Mouse (Mus musculus) small intestine, adult 2 months (tissue): ENCODE results near the gene Gdpd2. TPM values are rescaled to one million over a fixed set of nuclear protein-coding genes. Genes with fewer than 3 reads are reported as not detected.

Source experiments
- H3K27ac ChIP-seq: fragments of 200-500 bp; 2 replicates; pipeline ENCODE4 v1.5.1; 2012; ENCODE audit warnings: low read depth, low read length, control low read depth, inconsistent platforms; ENCODE audit not compliant: insufficient read depth
- H3K27me3 ChIP-seq: fragments of 200-500 bp; 2 replicates; pipeline ENCODE4 v1.6.1; 2012; ENCODE audit warnings: mild to moderate bottlenecking, moderate library complexity, low read length, inconsistent platforms; ENCODE audit not compliant: control insufficient read depth, insufficient read depth
- H3K36me3 ChIP-seq: fragments of 200-500 bp; 2 replicates; pipeline ENCODE4 v1.6.1; 2012; ENCODE audit warnings: mild to moderate bottlenecking, low read length, control low read depth, inconsistent platforms; ENCODE audit not compliant: control insufficient read depth, insufficient read depth
- H3K4me1 ChIP-seq: fragments of 200-500 bp; 2 replicates; pipeline ENCODE4 v1.6.1; 2012; ENCODE audit warnings: low read length, inconsistent platforms, mixed read lengths; ENCODE audit not compliant: control insufficient read depth, insufficient read depth, insufficient read length
- H3K4me3 ChIP-seq: fragments of 200-500 bp; 2 replicates; pipeline ENCODE4 v1.5.1; 2012; ENCODE audit warnings: low read depth, mild to moderate bottlenecking, control low read depth, inconsistent platforms, low read length, moderate library complexity
- CTCF ChIP-seq: fragments of 200-500 bp; IDR thresholded peaks from 2 replicates; pipeline ENCODE4 v1.5.1; 2012; ENCODE audit warnings: low read depth, mild to moderate bottlenecking, control low read depth, inconsistent platforms, low read length, moderate library complexity, mixed read lengths; ENCODE audit not compliant: insufficient replicate concordance, insufficient read length; ENCODE audit errors: extremely low read depth
- POLR2A ChIP-seq: fragments of 200-500 bp; IDR thresholded peaks from 2 replicates; pipeline ENCODE4 v1.6.1; 2012; ENCODE audit warnings: low read depth, mild to moderate bottlenecking, control low read depth, inconsistent platforms, low read length, moderate library complexity
- WGBS: fragments of 180-500 bp; shearing (Covaris S2); methylation state at CpG from one replicate; pipeline ENCODE4 v1.1.7; 2018; 5-methylcytosine and 5-hydroxymethylcytosine counted together
- polyA plus RNA-seq: library from polyadenylated mRNA; depleted of rRNA; stranded (reverse); fragments of >200 nt; gene quantifications from 2 replicates; pipeline ENCODE4 v1.2.3, GENCODE M21; 2012

The Gdpd2 gene
- polyA plus RNA-seq, 1 experiment: 61.2 TPM

DNA sequence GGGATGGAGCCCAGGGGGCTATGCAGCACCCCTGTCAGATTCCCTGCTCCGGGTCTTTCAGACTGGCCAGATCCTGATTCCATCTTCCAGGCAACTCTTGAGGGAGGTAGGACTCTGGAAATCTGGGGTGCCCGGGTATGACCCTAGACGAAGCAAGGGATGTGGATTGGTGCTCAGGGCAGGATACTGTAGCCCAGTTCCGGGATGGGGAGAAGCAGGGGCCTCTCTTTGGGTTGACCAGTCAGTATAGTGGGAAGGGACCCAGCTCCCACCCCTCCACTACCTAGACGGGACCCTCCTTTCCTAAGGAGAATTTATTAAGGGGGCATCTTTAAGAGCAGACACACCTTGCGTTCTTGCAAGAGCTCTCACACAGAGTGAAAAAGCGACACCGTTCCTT is 593 bp downstream of the Gdpd2 start:
- Histone ChIP-seq H3K27me3 (no peaks in the 10 kb centered on the region), H3K36me3 (peaks cover 6% of the 10 kb centered on the region), H3K27ac (peak overlapping the region; percentile 75), H3K4me3 (peak overlapping the region; percentile 67), H3K4me1 (peaks cover 7% of the 10 kb centered on the region)
- 37% methylated on average over 8 of the region's 8 CpGs for WGBS
- no peak for TF ChIP-seq CTCF

- Histone ChIP-seq H3K4me1 (peaks cover 7% of the 10 kb centered on the region), H3K27ac (peak overlapping the region; percentile 63; the same call in 1 of the 2 replicates), H3K36me3 (peaks cover 1% of the 10 kb centered on the region; the same call in 1 of the 2 replicates), H3K4me3 (no peak overlapping the region), H3K27me3 (no peaks in the 10 kb centered on the region)
- WGBS: 50% methylated on average over 7 of the region's 7 CpGs
- no peak for TF ChIP-seq POLR2A
- no peak for TF ChIP-seq CTCF
These were observed 4.7 kb downstream of the Gdpd2 start for GRCm38 (mm10) chrX:100734359-100734758.

DNA sequence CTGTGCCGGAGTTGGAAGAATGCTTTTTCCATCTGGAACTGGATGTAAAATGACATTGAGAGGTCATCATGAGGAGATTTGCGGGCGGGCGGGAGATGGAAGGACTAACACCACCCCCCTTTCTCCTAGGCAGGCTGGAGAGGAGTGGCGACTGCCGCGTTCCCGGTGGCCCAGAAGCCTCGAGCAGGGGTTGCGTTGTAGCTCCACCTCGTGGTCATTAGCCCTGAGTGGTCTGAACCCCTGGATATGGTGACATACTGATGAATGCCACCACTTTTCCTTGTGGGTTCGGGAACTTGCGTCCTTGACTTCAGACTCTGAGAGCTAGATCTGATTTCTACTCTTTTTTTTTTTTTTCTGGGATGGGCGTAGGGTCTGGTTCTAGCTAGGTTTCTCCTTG is 9.2 kb downstream of the Gdpd2 start:
- no peaks in the 10 kb centered on the region for H3K36me3 ChIP-seq
- TF ChIP-seq CTCF: peak; percentile 51; the same call in 1 of the 2 replicates
- TF ChIP-seq POLR2A: no peak
- peaks cover 5% of the 10 kb centered on the region; the same call in 1 of the 2 replicates for H3K4me1 ChIP-seq
- WGBS: 15% methylated on average over 14 of the region's 14 CpGs
- no peak overlapping the region for H3K4me3 ChIP-seq
- H3K27ac ChIP-seq: no peak overlapping the region
- no peaks in the 10 kb centered on the region for H3K27me3 ChIP-seq

DNA sequence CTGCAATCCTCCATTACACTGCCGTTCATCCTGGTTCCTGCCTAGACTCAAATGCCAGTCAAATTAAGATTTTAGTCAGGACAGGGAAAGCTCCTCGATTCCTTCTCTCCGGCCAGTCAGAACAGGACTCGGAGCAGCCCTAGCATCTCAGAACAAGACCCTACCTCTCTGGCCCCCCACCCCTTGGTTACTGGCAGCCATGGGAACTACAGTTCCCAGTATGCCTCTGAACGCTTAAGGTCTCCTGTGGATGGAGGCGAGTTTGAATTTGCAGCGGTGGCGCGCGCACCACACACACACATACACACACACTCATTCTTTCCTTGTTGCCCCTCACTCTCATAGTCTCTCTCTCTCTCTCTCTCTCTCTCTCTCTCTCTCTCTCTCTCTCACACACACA is 9.8 kb downstream of the Gdpd2 start:
- 18% methylated on average over 10 of the region's 10 CpGs for WGBS
- H3K27me3 ChIP-seq: no peaks in the 10 kb centered on the region
- no peak overlapping the region for H3K27ac ChIP-seq
- TF ChIP-seq CTCF (no peak), POLR2A (no peak)
- H3K4me3 ChIP-seq: peak overlapping the region; percentile 40
- peaks cover 3% of the 10 kb centered on the region; the same call in 1 of the 2 replicates for H3K4me1 ChIP-seq
- no peaks in the 10 kb centered on the region for H3K36me3 ChIP-seq

DNA sequence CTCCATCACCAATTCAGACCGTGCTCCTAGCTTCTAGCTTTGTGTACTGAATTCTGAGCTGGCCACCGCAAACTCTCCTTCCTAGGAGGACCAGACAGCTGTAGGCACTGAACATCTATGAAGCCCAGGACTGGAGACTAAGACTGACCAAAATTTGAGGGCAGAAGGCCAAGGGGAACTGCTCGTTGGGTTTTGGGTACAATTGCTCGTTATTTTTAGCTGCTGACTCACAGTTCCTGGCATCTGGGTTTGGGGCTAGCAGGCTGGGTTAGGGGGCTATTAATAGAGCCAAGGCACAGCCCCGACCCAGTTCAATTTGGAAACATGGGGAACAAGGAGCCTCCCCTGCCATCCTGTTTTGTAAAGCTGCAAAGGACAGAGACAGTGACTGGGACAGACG is 11.1 kb downstream of the Gdpd2 start:
- no peaks in the 10 kb centered on the region for H3K27me3 ChIP-seq
- no peak overlapping the region for H3K4me3 ChIP-seq
- H3K4me1 ChIP-seq: no peaks in the 10 kb centered on the region
- no peak overlapping the region for H3K27ac ChIP-seq
- no peaks in the 10 kb centered on the region for H3K36me3 ChIP-seq
- 60% methylated on average over 6 of the region's 6 CpGs for WGBS
- TF ChIP-seq POLR2A (no peak), CTCF (no peak)

- Histone ChIP-seq H3K27ac (no peak overlapping the region), H3K36me3 (no peaks in the 10 kb centered on the region), H3K4me3 (no peak overlapping the region), H3K4me1 (no peaks in the 10 kb centered on the region), H3K27me3 (no peaks in the 10 kb centered on the region)
- WGBS: 21% methylated on average over 10 of the region's 10 CpGs
- TF ChIP-seq CTCF: peak; percentile 39; the same call in 1 of the 2 replicates
- TF ChIP-seq POLR2A: no peak
These were observed 12.3 kb downstream of the Gdpd2 start for GRCm38 (mm10) chrX:100741940-100742339.

GRCm38 (mm10) chrX:100765855-100766254 is 36.2 kb downstream of the Gdpd2 start:
- WGBS: 75% methylated on average over 6 of the region's 6 CpGs
- 0 out of 2 replicates have a peak, but pooled peaks cover 5% of the 10 kb centered on the region for H3K4me1 ChIP-seq
- H3K36me3 ChIP-seq: no peaks in the 10 kb centered on the region
- TF ChIP-seq CTCF (no peak), POLR2A (no peak)
- no peaks in the 10 kb centered on the region for H3K27me3 ChIP-seq
- H3K4me3 ChIP-seq: no peak overlapping the region
- no peak overlapping the region for H3K27ac ChIP-seq

GRCm38 (mm10) chrX:100767181-100767884 is 37.7 kb downstream of the Gdpd2 start, which contains the start of gene Dlg3:
Dlg3 (plus strand) TSS chrX:100767722.
- no peaks in the 10 kb centered on the region for H3K27me3 ChIP-seq
- TF ChIP-seq CTCF (peak; percentile 43; the same call in 1 of the 2 replicates), POLR2A (no peak)
- no peaks in the 10 kb centered on the region for H3K36me3 ChIP-seq
- 20% methylated on average over 26 of the region's 26 CpGs for WGBS
- no peak within 1 kb of the TSS for H3K27ac ChIP-seq
- peak within 1 kb of the TSS; percentile 53 for H3K4me3 ChIP-seq
- H3K4me1 ChIP-seq: 0 out of 2 replicates have a peak, but pooled peaks cover 5% of the 10 kb centered on the region
